Mouse (Mus musculus) embryo, embryonic 11.5 days (tissue): ENCODE measurements around the gene Ppt2.

Experiments used
- DNase-seq: peaks from one replicate; pipeline ENCODE4 v3.0.0-alpha.2; 2012; ENCODE audit warnings: low read depth, low spot score

Ppt2 gene

GRCm38 (mm10) chr17:34639461-34640255 is 11.3 kb upstream of the Ppt2 start:
- DNase-seq = no peak

GRCm38 (mm10) chr17:34637459-34637858 is 9.1 kb upstream of the Ppt2 start:
- DNase-seq = no peak

- DNase-seq = no peak
Measured at GRCm38 (mm10) chr17:34635671-34636070, 7.4 kb upstream of the Ppt2 start.

- no peak for DNase-seq
Measured at GRCm38 (mm10) chr17:34632261-34632691, 4.0 kb upstream of the Ppt2 start.

GRCm38 (mm10) chr17:34631647-34632046 is 3.3 kb upstream of the Ppt2 start:
- no peak for DNase-seq

GRCm38 (mm10) chr17:34630761-34631301 is 2.5 kb upstream of the Ppt2 start:
- no peak for DNase-seq

- no peak for DNase-seq
Measured at GRCm38 (mm10) chr17:34629796-34630603, 1.7 kb upstream of the Ppt2 start.

- no peak for DNase-seq
Measured at GRCm38 (mm10) chr17:34629221-34629751, 976 bp upstream of the Ppt2 start, which contains the start of gene Prrt1. Gene Prrt1 (plus strand): TSS chr17:34629533.

GRCm38 (mm10) chr17:34628644-34628967 is 296 bp upstream of the Ppt2 start:
- no peak for DNase-seq

GRCm38 (mm10) chr17:34627093-34627942 is 992 bp downstream of the Ppt2 start:
- DNase-seq = peak; percentile 81

GRCm38 (mm10) chr17:34626773-34627092 is 1.6 kb downstream of the Ppt2 start:
- DNase-seq = no peak

- no peak for DNase-seq
Measured at GRCm38 (mm10) chr17:34626062-34626772, 2.1 kb downstream of the Ppt2 start.

GRCm38 (mm10) chr17:34624981-34625380 is 3.3 kb downstream of the Ppt2 start:
- DNase-seq = no peak

GRCm38 (mm10) chr17:34623161-34623560 is 5.1 kb downstream of the Ppt2 start:
- DNase-seq = no peak

GRCm38 (mm10) chr17:34621006-34621405 is 7.3 kb downstream of the Ppt2 start:
- DNase-seq = no peak

- peak; percentile 59 for DNase-seq
Measured at GRCm38 (mm10) chr17:34618999-34619398, 9.3 kb downstream of the Ppt2 start.

- no peak for DNase-seq
Measured at GRCm38 (mm10) chr17:34615871-34616270, 12.4 kb downstream of the Ppt2 start, which contains the start of gene Egfl8. Gene Egfl8 (minus strand): TSS chr17:34615971.

GRCm38 (mm10) chr17:34613830-34614229 is 14.5 kb downstream of the Ppt2 start:
- DNase-seq = no peak

- DNase-seq = no peak
Measured at GRCm38 (mm10) chr17:34613054-34613645, 15.2 kb downstream of the Ppt2 start.

- DNase-seq = no peak
Measured at GRCm38 (mm10) chr17:34611050-34611449, 17.3 kb downstream of the Ppt2 start.
